Mouse (Mus musculus) heart, postnatal 0 days (tissue): ENCODE results near the gene Krt81. TPM values are rescaled to one million over a fixed set of nuclear protein-coding genes. Genes with fewer than 3 reads are reported as not detected.

ENCODE experiments used
- ATAC-seq: fragments of 200-750 bp; cut with Nextera tagmentation; 2 replicates; pipeline ENCODE4 v1.8.0; 2017; ENCODE audit warnings: low read depth, moderate number of reproducible peaks, moderate library complexity; ENCODE audit not compliant: insufficient read depth
- DNase-seq: peaks from one replicate; pipeline ENCODE4 v3.0.0-alpha.2; 2016; ENCODE audit warnings: low spot score
- H3K27ac ChIP-seq: fragments of 300-500 bp; sonication (generic); 2 replicates; pipeline ENCODE4 v1.5.1; 2014; ENCODE audit warnings: low read depth, mild to moderate bottlenecking
- H3K27me3 ChIP-seq: fragments of 300-500 bp; sonication (generic); 2 replicates; pipeline ENCODE4 v1.6.1; 2014; ENCODE audit warnings: low read length, mixed read lengths; ENCODE audit not compliant: control insufficient read depth, insufficient read depth
- H3K36me3 ChIP-seq: fragments of 300-500 bp; sonication (generic); replicated peaks from 2 replicates; pipeline ENCODE4 v1.6.1; 2014; ENCODE audit warnings: low read length, mixed read lengths; ENCODE audit not compliant: control insufficient read depth, insufficient read depth
- H3K4me1 ChIP-seq: fragments of 300-500 bp; sonication (generic); 2 replicates; pipeline ENCODE4 v1.6.1; 2014; ENCODE audit warnings: antibody characterized with exemption; ENCODE audit not compliant: control insufficient read depth, insufficient read depth
- H3K4me2 ChIP-seq: fragments of 300-500 bp; sonication (generic); 2 replicates; pipeline ENCODE4 v1.6.1; 2014; ENCODE audit warnings: low read depth, mild to moderate bottlenecking, low read length, moderate library complexity
- H3K4me3 ChIP-seq: fragments of 300-500 bp; sonication (generic); 2 replicates; pipeline ENCODE4 v1.5.1; 2014; ENCODE audit warnings: low read depth, low read length
- H3K9ac ChIP-seq: fragments of 300-500 bp; sonication (generic); replicated peaks from 2 replicates; pipeline ENCODE4 v1.6.1; 2014; ENCODE audit warnings: low read depth, low read length, mixed read lengths
- H3K9me3 ChIP-seq: fragments of 300-500 bp; sonication (generic); replicated peaks from 2 replicates; pipeline ENCODE4 v1.6.1; 2016; ENCODE audit warnings: low read length; ENCODE audit not compliant: control insufficient read depth
- CTCF ChIP-seq: IDR thresholded peaks from 2 replicates; pipeline ENCODE4 v1.5.1; 2016; ENCODE audit warnings: antibody characterized with exemption, control low read depth, low read depth
- EP300 ChIP-seq: IDR thresholded peaks from 2 replicates; pipeline ENCODE4 v1.6.1; 2016; ENCODE audit warnings: antibody characterized with exemption, low read depth
- WGBS: fragments of 180-500 bp; shearing (Covaris S2); extraction: QIAGEN DNeasy Blood & Tissue Kit; methylation state at CpG from one replicate; pipeline ENCODE4 v1.1.7; 2014; 5-methylcytosine and 5-hydroxymethylcytosine counted together
- polyA plus RNA-seq: library from polyadenylated mRNA; unstranded; fragments of >200 nt; fragmentation: Nextera tagmentation; extraction: Ambion mirVana; gene quantifications from 2 replicates; pipeline ENCODE4 v1.2.1, GENCODE M21; 2015
- total RNA-seq: library from RNA; depleted of rRNA; stranded (reverse); fragments of >200 nt; gene quantifications from 2 replicates; pipeline ENCODE4 v1.2.3, GENCODE M21; 2014; ENCODE audit warnings: low replicate concordance; rRNA removed

Krt81 gene
- total and polyA plus RNA-seq, 2 experiments from 2014 or later, result not detected

DNA sequence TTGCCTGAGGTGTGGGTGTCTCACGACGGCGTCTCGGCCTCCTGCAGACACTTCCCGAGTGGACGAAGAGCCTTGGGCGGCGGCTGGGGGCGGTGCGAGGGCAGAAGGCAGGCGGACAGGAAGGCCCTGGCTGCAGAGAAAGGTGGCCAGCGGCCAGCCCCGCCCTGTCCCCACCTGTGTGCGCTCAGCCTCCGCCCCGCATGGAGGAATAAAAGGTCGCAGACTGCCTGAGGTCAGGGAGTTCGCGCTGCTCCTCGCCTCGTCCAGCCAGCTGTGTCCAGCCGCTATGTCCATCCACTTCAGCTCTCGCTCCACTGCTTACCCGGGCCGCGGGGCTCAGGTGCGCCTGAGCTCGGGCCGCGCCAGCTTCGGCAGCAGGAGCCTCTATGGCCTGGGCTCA is 51.4 kb downstream of the Krt81 start:
- WGBS, result 40% methylated on average over 31 of the region's 31 CpGs

DNA sequence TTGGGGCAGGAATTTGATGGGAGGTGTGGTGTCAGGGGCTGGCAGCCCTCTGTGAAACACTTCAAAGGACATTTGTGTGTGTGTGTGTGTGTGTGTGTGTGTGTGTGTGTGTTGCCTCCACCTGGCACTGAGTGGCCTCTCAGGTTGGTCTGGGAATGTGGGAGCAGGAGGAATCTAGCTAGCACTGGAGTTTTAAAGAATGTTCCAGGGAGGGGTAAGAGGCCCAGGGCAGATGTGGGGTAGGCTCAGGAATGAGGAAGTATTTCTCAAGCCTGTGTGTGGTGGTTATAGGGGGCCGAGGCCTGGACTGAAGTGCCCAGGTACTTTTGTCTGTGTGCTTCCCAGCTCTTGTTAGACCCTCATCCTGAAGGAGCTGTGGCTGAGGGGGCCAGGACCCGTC is 52.8 kb downstream of the Krt81 start, which contains the start of gene Krt7:
Gene Krt7 (plus strand): TSS at position 269 of the 400 bp plus-strand sequence.
- Histone ChIP-seq H3K4me1 (no peaks in the 10 kb centered on the region), H3K9ac (no peak within 1 kb of the TSS), H3K27ac (no peak within 1 kb of the TSS), H3K4me2 (no peak within 1 kb of the TSS), H3K27me3 (peaks cover 26% of the 10 kb centered on the region), H3K36me3 (no peaks in the 10 kb centered on the region), H3K9me3 (no peaks in the 10 kb centered on the region), H3K4me3 (no peak within 1 kb of the TSS)
- TF ChIP-seq EP300 (no peak), CTCF (no peak)
- ATAC-seq (no peak; the same call in 1 of the 2 replicates), DNase-seq (no peak)
- WGBS, result 28% methylated on average over 2 of the region's 2 CpGs

More for the DNA sequence above, 51.4 kb downstream of the Krt81 start:
- DNase-seq (no peak), ATAC-seq (no peak)
- no peak for TF ChIP-seq EP300
- TF ChIP-seq CTCF, result no peak
- Histone ChIP-seq H3K4me3 (no peak overlapping the region), H3K9ac (no peak overlapping the region), H3K36me3 (no peaks in the 10 kb centered on the region), H3K4me1 (no peaks in the 10 kb centered on the region), H3K4me2 (no peak overlapping the region), H3K9me3 (no peaks in the 10 kb centered on the region), H3K27me3 (peaks cover 26% of the 10 kb centered on the region), H3K27ac (no peak overlapping the region)

Other genes with a start within 250 kb of the Krt81 start
- 8.0 and 21.3 TPM in 2 replicates for gene Grasp, start 239.6 kb downstream of the Krt81 start, total RNA-seq
- gene Grasp, start 239.6 kb downstream of the Krt81 start, polyA plus RNA-seq, result 2.0 and 2.3 TPM in 2 replicates
- 40.2 and 56.0 TPM in 2 replicates for gene Nr4a1, start 209.5 kb downstream of the Krt81 start, total RNA-seq
- 7.4 and 8.6 TPM in 2 replicates for gene Nr4a1, start 209.5 kb downstream of the Krt81 start, polyA plus RNA-seq
- 43.7 and 61.6 TPM in 2 replicates for gene Atg101, start 179.5 kb downstream of the Krt81 start, total RNA-seq
- 48.6 and 53.4 TPM in 2 replicates for gene Atg101, start 179.5 kb downstream of the Krt81 start, polyA plus RNA-seq
- gene 6030408B16Rik, start 170.5 kb downstream of the Krt81 start, total RNA-seq, result 6.5 and 8.4 TPM in 2 replicates
- 6.4 and 8.1 TPM in 2 replicates for gene 6030408B16Rik, start 170.5 kb downstream of the Krt81 start, polyA plus RNA-seq
- gene Krt80, start 93.6 kb downstream of the Krt81 start, total RNA-seq, result 5.9 and 12.0 TPM in 2 replicates
- gene Krt80, start 93.6 kb downstream of the Krt81 start, polyA plus RNA-seq, result 1.8 and 2.2 TPM in 2 replicates
- gene Krt7, start 52.7 kb downstream of the Krt81 start, total RNA-seq, result 6.6 and 24.8 TPM in 2 replicates
- 10.2 and 10.4 TPM in 2 replicates for gene Krt7, start 52.7 kb downstream of the Krt81 start, polyA plus RNA-seq
- not detected in 2 replicates for gene Krt87, start 24.9 kb downstream of the Krt81 start, total RNA-seq
- not detected in 2 replicates for gene Krt87, start 24.9 kb downstream of the Krt81 start, polyA plus RNA-seq
- not detected in 2 replicates for gene Krt88, start 16.0 kb downstream of the Krt81 start, total RNA-seq
- not detected in 2 replicates for gene Krt88, start 16.0 kb downstream of the Krt81 start, polyA plus RNA-seq
- not detected in 2 replicates for gene Krt86, start 9.7 kb upstream of the Krt81 start, total RNA-seq
- not detected in 2 replicates for gene Krt86, start 9.7 kb upstream of the Krt81 start, polyA plus RNA-seq
- not detected in 2 replicates for gene Krt83, start 27.8 kb upstream of the Krt81 start, total RNA-seq
- not detected in 2 replicates for gene Krt83, start 27.8 kb upstream of the Krt81 start, polyA plus RNA-seq
- gene Gm49425, start 53.5 kb upstream of the Krt81 start, total RNA-seq, result not detected in 2 replicates
- not detected in 2 replicates for gene Gm49425, start 53.5 kb upstream of the Krt81 start, polyA plus RNA-seq
- not detected in 2 replicates for gene Krt84, start 69.1 kb upstream of the Krt81 start, total RNA-seq
- gene Krt84, start 69.1 kb upstream of the Krt81 start, polyA plus RNA-seq, result not detected in 2 replicates
- gene Krt82, start 86.9 kb upstream of the Krt81 start, total RNA-seq, result not detected in 2 replicates
- gene Krt82, start 86.9 kb upstream of the Krt81 start, polyA plus RNA-seq, result not detected in 2 replicates
- gene Krt90, start 99.2 kb upstream of the Krt81 start, total RNA-seq, result 0.08 TPM in 1 of 2 replicates, not detected in the other
- gene Krt90, start 99.2 kb upstream of the Krt81 start, polyA plus RNA-seq, result 0.04 and 0.14 TPM in 2 replicates
- gene Krt75, start 110.2 kb upstream of the Krt81 start, total RNA-seq, result not detected in 2 replicates
- gene Krt75, start 110.2 kb upstream of the Krt81 start, polyA plus RNA-seq, result not detected in 2 replicates
- gene Gm5414, start 164.4 kb upstream of the Krt81 start, total RNA-seq, result not detected in 2 replicates
- gene Gm5414, start 164.4 kb upstream of the Krt81 start, polyA plus RNA-seq, result not detected in 2 replicates
- gene Gm5478, start 183.6 kb upstream of the Krt81 start, total RNA-seq, result not detected in 2 replicates
- not detected in 2 replicates for gene Gm5478, start 183.6 kb upstream of the Krt81 start, polyA plus RNA-seq
- gene Krt6b, start 216.5 kb upstream of the Krt81 start, total RNA-seq, result not detected in 2 replicates
- gene Krt6b, start 216.5 kb upstream of the Krt81 start, polyA plus RNA-seq, result 0.07 TPM in 1 of 2 replicates, not detected in the other
- 2.8 TPM in 1 of 2 replicates, not detected in the other for gene Krt6a, start 230.6 kb upstream of the Krt81 start, total RNA-seq
- not detected in 2 replicates for gene Krt6a, start 230.6 kb upstream of the Krt81 start, polyA plus RNA-seq
- 7.4 TPM in 1 of 2 replicates, not detected in the other for gene Krt5, start 249.1 kb upstream of the Krt81 start, total RNA-seq
- gene Krt5, start 249.1 kb upstream of the Krt81 start, polyA plus RNA-seq, result 0.05 TPM in 1 of 2 replicates, not detected in the other